Mouse (Mus musculus) large intestine, adult 2 months (tissue): ENCODE data around the gene Kcnj10. TPM values are rescaled to one million over a fixed set of nuclear protein-coding genes. Genes with fewer than 3 reads are reported as not detected.

Source experiments
- DNase-seq: peaks from one replicate; pipeline ENCODE4 v3.0.0-alpha.2; 2012; ENCODE audit warnings: low read depth, low spot score
- WGBS: fragments of 180-500 bp; shearing (Covaris S2); methylation state at CpG from one replicate; pipeline ENCODE4 v1.1.7; 2018; 5-methylcytosine and 5-hydroxymethylcytosine counted together
- polyA plus RNA-seq: library from polyadenylated mRNA; depleted of rRNA; stranded (reverse); fragments of >200 nt; gene quantifications from 2 replicates; pipeline ENCODE4 v1.2.3, GENCODE M21; 2012

Kcnj10 gene
- polyA plus RNA-seq, 1 experiment, result 0.86 TPM

DNA sequence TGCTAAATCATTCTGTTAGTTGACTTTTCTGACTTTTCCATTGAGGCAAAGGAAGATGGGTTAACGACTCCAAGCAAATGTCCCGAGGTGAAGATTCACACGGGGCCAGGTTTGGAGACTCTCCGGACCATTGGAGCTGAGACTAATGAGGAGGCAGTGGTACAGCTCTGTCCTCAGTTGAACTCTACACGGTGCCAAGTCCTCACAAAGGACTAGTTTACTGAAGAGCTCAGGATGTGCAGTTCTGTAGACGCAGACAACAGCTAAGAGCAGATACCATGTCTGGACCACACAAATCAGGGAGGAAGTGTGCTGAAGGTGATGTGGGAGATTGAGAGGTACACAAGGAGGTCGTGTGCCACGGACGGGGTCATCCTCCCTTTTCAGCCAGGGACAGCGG, 17.3 kb downstream of the Kcnj10 start:
- DNase-seq, result no peak
- 75% methylated on average over 10 of the region's 10 CpGs for WGBS

DNA sequence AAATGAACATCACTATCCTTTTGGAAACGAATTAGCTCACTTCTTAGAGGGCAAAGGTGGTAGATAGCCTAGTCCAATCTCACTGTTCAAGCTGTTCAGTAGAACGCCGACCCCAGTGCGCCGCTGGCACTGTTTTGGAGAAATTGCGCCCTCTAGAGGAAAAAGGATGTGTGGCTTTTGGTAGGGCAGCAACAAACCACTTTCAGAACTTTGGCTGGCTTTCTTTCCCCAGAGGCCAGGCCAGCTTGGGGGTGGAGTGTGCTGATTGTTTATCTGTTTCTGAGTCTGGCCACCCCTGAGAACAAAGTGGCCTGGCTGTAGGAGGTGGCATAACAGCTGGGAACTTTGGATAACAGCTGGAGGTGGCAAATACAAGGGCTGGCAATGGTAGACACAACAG, 23.7 kb downstream of the Kcnj10 start:
- DNase-seq, result no peak
- whole genome bisulfite sequencing, result 15% methylated on average over 6 of the region's 6 CpGs

DNA sequence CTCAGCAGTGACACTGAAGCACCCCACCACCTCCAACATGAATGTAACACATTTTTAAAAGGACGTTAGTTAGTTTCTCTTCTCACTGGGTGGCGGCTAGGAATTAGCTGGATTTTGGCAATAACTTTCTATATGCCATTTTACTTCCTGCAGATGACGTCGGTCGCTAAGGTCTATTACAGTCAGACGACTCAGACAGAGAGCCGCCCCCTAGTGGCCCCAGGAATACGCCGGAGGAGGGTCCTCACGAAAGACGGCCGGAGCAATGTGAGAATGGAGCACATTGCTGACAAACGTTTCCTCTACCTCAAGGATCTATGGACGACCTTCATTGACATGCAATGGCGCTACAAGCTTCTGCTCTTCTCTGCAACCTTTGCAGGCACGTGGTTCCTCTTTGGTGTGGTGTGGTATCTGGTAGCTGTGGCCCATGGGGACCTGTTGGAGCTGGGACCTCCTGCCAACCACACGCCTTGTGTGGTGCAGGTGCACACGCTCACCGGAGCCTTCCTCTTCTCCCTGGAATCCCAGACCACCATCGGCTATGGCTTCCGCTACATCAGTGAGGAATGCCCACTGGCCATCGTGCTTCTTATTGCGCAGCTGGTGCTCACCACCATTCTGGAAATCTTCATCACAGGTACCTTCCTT, 27.9 kb downstream of the Kcnj10 start:
- DNase-seq, result no peak
- 31% methylated on average over 23 of the region's 23 CpGs for WGBS

DNA sequence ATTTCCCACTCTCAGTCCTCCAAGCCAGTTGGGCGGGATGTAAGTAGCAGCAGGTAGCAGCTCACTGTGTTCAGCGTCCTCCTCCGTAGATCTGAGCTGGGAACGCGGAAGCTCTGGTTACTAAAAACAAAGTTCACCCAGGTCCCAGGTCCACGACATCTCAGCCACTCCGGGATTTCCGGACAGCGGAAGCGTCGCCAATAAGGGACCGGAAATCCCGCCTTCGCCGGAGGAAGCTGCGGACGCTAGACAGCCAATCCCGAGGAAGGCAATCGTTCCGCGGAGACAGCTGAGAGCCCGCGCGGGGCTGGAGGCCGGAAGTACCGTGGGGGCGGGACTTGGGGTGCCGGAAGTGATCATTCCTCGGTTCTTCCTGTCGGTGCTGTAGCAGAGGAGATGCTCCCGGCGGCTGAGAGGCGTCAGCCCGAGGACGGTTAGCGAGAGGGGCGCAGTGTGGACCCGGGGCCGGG, 35.2 kb downstream of the Kcnj10 start, which contains the start of gene Pigm:
Gene Pigm (plus strand): TSS at position 349 of the 470 bp plus-strand sequence.
- WGBS, result under 1% methylated on average over 39 of the region's 39 CpGs
- peak; percentile 95 for DNase-seq

DNA sequence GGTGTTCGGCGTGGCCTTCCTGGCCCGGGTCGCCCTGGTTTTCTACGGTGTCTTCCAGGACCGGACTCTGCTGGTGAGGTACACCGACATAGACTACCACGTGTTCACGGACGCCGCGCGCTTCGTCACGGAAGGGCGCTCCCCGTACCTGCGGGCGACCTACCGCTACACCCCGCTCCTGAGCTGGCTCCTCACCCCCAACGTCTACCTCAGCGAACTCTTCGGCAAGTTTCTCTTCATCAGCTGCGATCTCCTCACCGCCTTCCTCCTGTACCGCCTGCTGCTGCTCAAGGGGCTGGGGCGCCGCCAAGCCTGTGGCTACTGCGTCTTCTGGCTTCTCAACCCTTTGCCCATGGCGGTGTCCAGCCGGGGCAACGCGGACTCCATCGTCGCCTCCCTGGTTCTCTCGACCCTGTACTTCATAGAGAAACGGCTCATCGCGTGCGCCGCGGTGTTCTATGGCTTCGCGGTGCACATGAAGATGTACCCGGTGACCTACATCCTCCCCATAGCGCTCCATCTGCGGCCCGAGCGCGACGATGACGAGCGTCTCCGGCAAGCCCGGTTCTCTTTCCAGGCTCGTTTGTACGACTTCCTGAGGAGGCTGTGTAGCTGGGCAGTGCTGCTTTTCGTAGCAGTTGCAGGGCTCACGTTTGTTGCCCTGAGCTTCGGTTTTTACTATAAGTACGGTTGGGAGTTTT, 35.9 kb downstream of the Kcnj10 start:
- 1% methylated on average over 62 of the region's 62 CpGs for WGBS
- DNase-seq, result no peak

DNA sequence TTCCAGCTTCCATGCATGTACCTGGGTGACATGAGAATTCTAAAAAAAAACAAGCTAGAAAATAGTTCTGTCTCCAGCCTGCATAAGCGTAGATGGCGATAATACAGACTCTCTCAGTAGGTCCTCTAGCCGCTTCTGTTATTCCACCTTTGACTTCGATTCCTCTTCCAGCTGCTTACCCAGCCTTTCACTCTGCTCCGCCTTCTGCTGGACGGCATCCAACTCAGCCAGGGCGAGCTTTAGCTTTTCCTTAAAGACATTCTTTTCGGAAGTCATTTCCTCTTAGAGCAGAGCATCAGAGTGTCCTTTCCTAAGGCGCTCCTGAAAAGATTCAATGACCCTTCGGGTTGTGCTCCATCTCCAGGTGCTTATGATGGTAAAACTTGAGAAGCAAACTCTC, 39.1 kb downstream of the Kcnj10 start:
- no peak for DNase-seq
- 26% methylated on average over 10 of the region's 10 CpGs for WGBS

DNA sequence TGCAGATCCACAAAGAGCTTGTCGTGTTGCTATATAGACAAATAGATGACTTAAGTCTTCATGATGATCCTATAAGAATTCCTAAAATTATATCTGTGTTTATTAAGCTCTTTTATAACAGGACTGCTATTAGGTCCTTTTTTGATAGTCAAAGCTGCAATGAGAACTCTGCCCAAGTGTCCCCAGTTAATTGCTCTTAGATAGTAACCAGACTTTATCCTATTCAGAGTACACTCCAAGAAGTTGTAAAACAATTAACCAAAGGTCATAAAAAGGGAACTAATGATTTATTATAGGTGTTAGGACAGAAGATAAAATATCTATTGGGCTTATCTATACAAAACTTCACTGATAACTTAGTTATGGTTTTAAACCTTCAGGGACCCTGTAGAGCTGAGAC, 41.1 kb downstream of the Kcnj10 start:
- DNase-seq, result no peak
- 67% methylated on average over 1 of the region's 1 CpGs for WGBS

DNA sequence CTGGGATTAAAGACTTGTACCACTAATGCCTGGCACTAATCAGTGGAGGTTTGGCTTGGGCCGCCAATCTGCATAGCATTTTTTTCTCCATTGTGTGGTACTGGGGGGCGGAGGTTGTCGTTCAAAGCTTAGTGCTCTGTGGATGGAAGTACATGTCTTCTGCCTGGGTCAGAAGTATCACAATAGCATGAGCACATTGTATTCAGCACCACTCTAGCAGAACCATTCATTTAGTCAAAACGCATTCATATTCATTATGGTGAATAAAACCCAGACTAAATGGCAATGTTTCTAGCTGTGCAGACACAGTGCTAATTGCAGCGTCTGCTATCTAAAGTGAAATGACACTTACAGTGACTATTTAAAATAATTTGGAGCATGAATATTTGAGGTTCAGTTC, 46.2 kb downstream of the Kcnj10 start:
- 90% methylated on average over 5 of the region's 5 CpGs for WGBS

DNA sequence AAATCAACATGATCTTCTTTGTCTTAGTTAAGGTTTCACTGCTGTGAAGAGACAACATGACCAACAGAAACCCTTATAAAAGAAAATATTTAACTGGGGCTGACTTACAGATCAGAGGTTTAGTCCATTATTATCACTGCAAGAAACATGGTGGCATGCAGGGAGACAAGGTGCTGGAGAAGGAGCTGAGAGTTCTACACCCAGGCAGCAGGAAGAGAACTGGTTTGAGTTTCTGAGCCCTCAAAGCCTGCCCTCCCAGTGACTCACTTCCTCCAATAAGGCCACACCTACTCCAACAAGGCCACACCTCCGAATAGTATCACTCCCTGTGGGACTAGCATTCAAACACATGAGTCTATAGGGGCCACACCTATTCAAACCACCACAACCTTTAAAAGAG, 49.8 kb downstream of the Kcnj10 start:
- no peak for DNase-seq
- 27% methylated on average over 1 of the region's 1 CpGs for WGBS

More for the DNA sequence above, 46.2 kb downstream of the Kcnj10 start:
- no peak for DNase-seq

DNA sequence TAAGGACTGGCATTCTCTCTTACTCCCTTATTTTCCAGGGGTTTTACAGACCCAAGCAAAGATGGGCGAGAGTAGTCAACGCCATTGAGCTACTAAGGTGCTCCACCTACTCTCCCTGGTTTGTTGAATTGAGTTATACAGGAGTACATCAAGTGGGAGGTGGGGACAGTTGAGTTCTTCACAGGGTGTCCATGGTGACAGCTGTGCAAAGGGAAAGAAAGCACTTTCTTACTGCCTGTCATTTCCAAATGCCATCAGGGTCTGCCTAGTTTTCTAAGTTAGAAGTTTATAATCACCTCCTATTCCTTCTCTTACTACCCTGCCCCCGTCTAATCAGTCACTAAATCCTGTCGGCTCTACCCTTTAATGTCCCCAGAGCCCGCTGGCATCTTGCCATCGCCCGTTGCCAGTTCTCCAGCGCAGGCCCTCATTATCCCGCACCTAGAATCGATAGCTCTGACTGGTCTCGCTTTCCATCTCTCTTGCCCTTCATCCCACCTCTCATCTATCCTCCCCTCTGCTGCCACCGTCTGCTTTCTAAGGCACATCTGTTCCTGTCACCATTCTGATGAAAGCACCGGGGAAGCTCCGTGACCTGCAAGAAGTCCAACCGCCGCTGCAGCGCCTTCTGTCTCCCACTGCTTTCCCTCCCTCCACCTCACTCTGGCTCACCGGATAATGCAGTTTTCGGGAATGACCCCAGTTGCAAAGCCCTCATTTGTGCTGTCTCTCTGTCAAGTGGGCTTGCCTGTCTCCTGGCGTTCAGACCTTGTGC, 51.0 kb downstream of the Kcnj10 start:
- WGBS, result 18% methylated on average over 20 of the region's 20 CpGs
- no peak for DNase-seq

DNA sequence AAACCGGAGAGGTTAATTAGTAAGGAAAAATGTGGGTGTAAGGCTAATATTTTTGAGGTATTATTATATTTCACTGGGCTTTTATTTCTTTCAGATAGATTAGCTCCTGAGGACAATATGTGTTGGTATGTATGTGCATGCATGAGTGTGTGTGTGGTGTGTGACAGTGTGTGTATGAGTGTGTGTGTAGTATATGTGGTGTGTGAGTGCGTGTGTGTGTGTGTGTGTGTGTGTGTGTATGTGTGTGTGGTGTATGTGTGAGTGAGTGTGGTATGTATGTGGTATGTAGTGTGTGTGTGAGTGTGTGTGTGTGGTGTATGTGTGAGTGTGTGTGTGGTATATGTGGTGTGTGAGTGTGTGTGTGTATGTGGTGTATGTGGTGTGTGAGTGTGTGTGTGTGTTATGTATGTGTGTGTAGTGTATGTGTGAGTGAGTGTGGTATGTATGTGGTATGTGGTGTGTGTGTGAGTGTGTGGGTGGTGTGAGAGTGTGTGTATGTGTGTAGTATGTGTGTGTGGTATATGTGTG, 51.7 kb downstream of the Kcnj10 start:
- 75% methylated on average over 2 of the region's 2 CpGs for WGBS
- DNase-seq, result no peak

DNA sequence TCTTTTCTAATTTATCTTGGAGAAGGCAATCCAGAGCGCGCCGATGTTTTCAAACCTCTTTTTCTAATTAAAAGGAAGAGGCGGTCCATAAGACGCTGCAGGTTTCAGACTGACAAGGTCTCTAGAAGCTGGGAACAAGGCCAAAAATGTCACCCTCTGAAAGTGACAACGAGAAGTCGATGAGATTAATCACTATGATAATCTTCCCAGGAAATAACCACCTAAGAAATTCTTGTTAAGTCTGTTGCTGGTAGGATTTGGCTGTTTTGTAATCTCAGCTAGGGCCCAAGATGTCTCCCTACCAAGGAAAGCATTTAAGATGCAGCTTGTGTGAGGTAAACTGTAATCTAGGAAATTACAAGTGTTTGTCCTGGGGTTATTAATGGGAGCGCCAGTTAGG, 52.7 kb downstream of the Kcnj10 start:
- DNase-seq, result no peak
- WGBS, result 28% methylated on average over 8 of the region's 8 CpGs

DNA sequence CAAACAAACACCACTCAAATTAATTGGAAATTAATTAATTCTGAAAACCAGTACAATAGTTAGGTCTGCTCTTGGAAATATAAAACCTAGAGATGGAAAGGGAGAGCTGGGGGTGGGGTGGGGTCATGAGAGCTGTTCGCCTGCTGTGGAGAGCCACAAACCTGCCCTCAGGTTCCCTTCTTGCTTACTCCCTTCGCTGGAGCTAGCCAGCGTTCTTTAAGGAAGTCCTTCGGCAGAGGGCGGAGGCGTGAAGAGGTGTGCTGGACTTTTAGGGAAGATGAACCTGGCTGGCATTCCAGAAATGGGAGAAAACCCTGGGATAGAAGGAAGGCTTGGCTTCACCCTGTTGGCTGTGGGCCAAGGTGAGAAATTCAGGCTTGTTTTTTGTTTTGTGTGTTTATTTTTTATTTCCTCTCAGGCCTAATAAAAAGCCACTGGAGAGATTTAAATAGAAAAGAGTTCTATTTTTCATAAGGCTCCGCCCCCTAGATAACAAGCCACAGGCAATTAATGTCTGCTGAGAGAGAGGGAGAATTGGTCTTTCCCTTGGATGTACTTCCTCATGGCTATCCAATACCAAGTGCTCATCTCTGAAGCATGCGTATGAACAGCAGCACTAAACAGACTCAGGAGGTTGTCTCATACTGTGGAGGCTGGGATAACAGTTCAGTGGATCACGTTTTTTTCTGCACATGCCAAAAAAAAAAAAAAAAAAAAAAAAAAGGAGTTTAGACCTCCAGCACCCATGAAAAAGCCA, 56.2 kb downstream of the Kcnj10 start:
- DNase-seq, result no peak
- 28% methylated on average over 9 of the region's 9 CpGs for WGBS

DNA sequence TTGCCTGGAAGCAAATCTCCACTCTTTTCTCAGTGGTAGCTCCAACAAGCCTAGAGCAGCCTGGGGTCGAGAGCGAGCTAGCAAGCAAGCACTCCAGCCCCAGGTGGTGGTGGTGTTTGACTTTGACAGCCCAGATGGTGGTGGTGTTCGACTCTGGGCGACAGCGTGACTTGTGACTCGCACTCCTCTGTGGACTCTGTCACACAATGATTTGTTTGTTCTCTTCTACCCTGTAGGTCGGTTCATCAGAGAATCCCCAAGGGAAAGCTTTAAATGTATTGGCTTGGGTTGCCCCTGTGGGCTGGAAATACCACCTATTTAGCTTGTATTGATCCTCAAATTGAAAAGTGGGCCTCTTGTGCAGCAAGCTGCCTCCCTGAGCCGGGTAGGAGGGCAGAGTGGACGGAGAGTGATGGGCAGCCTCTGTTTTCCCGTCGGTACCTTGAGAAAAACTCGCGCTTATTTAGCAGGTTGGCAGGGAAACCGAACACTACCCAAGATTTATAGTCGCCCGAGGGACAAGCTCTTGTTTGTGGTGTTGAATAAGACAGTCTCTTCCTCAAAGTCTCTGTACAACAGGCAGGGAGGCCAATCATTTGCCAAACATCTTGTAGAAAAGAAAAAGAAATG, 65.2 kb downstream of the Kcnj10 start:
- no peak for DNase-seq
- 22% methylated on average over 16 of the region's 16 CpGs for WGBS

DNA sequence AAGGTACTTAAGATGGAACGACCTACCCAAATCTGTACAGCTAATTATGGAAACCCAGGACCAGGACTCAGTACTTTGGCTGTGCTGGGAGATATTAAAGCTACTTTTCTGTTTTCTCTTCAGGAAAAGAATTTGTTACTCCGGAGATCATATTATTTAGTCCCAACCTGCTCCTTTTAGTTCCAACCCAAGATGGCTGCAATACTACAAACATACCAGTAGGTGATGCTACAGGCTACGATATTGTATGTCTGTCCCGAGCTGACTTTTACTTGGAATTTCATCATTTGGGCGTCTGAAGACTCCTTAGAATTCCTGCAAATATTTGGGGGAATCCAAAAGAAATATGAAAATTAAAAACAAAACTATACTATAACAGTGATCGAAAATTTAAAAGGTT, 68.0 kb downstream of the Kcnj10 start:
- DNase-seq, result no peak
- WGBS, result 5% methylated on average over 6 of the region's 6 CpGs

DNA sequence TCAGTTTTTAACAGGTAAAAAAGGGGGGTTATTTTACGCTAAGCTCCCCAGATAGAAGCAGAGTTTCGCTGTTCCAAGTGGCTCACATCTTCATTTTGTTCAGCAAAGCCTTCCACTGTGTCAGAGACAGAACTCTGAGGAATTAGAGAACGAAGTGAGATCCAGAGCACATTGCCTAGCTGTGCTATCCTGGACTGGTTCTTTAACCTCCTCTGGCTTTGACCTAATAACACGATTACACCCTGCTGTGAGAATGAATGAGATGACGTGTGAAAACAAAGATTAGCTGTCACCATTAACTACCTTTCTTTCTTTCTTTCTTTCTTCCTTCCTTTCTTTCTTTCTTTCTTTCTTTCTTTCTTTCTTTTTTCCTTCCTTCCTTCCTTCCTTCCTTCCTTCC, 68.4 kb downstream of the Kcnj10 start:
- no peak for DNase-seq
- WGBS, result 16% methylated on average over 5 of the region's 5 CpGs

DNA sequence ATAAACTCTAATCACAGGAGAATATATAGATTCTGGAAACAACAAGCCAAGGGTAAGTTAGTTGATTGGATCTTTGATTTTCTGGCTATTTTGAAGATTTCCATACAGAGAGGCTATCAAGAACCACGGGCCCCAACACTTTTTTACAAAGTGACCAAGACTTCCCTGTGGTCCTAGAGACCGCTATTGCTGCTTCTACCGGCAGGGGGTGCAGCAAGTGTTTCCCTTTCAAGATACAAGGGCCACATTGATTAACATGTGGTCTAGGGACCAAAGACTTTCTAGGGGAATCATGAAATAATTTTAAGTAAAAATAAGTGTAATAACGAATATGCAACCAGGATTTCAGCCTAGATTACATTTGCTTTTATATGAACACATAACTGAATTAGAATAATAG, 69.8 kb downstream of the Kcnj10 start:
- WGBS, result 3% methylated on average over 4 of the region's 4 CpGs
- DNase-seq, result no peak

DNA sequence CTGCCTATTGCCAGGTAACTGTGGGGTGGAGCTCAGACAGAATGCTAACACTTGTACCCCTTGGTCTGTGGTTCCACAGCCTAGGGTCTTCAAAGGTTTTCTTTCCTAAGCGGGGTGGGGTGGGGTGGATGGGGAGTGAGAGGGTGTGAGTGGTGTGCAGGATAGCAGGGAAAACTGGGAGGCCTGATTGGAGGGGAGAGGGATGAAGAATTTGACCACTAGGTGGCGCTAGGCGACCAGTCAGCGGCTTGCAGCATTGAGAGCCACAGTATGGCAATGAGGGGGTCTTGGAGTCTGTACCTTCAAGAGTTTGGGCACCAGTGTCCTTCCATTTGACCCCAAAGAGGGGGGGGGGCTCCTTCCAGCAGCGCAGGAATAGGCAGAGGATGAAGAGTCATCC, 71.2 kb downstream of the Kcnj10 start:
- no peak for DNase-seq
- WGBS, result 1% methylated on average over 5 of the region's 5 CpGs

DNA sequence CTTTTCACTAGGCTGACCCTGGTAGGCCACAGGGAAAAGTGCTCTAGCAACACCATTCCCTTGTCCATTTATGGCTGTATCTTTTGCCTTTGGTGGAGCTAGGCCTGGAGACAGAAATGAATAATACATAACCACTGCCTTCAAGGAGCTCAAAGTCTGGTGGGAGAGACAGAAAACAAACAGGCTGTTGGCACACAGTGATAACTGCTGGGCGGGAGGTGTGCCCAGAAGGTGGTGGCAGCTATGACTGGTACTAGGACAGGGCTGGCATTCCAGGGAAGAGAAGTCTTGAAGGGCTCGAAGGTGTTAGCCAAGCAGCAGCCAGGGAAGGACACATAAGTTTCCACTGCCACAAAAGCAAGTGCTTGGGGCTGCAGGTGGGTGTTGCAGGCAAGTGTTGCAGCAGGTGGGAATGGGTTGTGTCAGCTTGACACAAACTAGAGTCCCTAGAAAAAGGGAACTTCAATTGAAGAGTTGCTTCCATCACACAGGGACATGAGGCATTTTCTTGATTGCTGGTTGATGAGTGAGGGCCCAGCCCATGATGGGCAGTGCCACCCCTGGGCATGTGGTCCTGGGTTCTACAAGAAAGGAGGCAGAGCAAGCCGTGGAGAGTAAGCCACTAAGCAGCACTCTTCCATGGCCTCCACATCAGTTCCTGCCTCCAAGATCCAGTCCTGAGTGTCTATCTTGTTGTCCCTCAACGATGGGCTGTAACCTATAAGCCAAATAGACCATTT, 72.7 kb downstream of the Kcnj10 start:
- DNase-seq, result peak; percentile 52

More for the DNA sequence above, 72.7 kb downstream of the Kcnj10 start:
- 53% methylated on average over 4 of the region's 4 CpGs for WGBS
